Mouse (Mus musculus) CH12.LX (cell line): ENCODE results near the gene Agbl3. TPM values are rescaled to one million over a fixed set of nuclear protein-coding genes. Genes with fewer than 3 reads are reported as not detected.

ENCODE experiments used
- DNase-seq: peaks from one replicate; pipeline ENCODE4 v3.0.0-alpha.2; 2013; ENCODE audit errors: extremely low read depth
- H3K27ac ChIP-seq: 2 replicates; pipeline ENCODE4 v1.5.1; 2012; ENCODE audit warnings: low read depth, mild to moderate bottlenecking, control low read depth, moderate library complexity; ENCODE audit not compliant: insufficient read depth
- H3K27me3 ChIP-seq: replicated peaks from 2 replicates; pipeline ENCODE3; 2012; ENCODE audit warnings: inconsistent platforms
- H3K36me3 ChIP-seq, 2 experiments: replicated peaks in 1 of 2; 2 replicates each; pipeline versions ENCODE3 to v1.6.1; 2012; ENCODE audit warnings: inconsistent platforms in 1 of 2, low read length in 1 of 2, mild to moderate bottlenecking in 1 of 2, mixed read lengths in 1 of 2, moderate library complexity in 1 of 2; ENCODE audit not compliant: control insufficient read depth in 1 of 2, insufficient read depth in 1 of 2
- H3K4me1 ChIP-seq, 2 experiments: 2 replicates each; pipeline ENCODE4 v1.6.1; 2012; ENCODE audit warnings: inconsistent platforms in 1 of 2, moderate library complexity in 1 of 2; ENCODE audit not compliant: insufficient read depth in 2 of 2, control insufficient read depth in 1 of 2
- H3K4me2 ChIP-seq: 2 replicates; pipeline ENCODE4 v1.6.1; 2012; ENCODE audit warnings: low read depth, mild to moderate bottlenecking, control low read depth; ENCODE audit not compliant: poor library complexity, insufficient read depth, severe bottlenecking
- H3K4me3 ChIP-seq, 3 experiments: fragments of 150-350 bp in 1 of 3; sonication (generic) in 1 of 3; replicated peaks in 1 of 3; 2 replicates each; pipeline versions ENCODE3 to v1.5.1; 2011 to 2012; ENCODE audit warnings: low read depth in 2 of 3, low read length in 2 of 3, mild to moderate bottlenecking in 2 of 3, moderate library complexity in 2 of 3, control low read depth in 1 of 3, improper control_type of control experiment in 1 of 3, inconsistent platforms in 1 of 3, mixed read lengths in 1 of 3; ENCODE audit not compliant: poor library complexity in 1 of 3
- H3K79me2 ChIP-seq: replicated peaks from 2 replicates; pipeline ENCODE4 v1.6.1; 2012; ENCODE audit warnings: mild to moderate bottlenecking, moderate library complexity; ENCODE audit not compliant: control insufficient read depth, poor library complexity, insufficient read depth, severe bottlenecking; ENCODE audit errors: extremely low read depth
- H3K9ac ChIP-seq: 2 replicates; pipeline ENCODE4 v1.6.1; 2012; ENCODE audit warnings: low read depth, mild to moderate bottlenecking, control low read depth, moderate library complexity; ENCODE audit not compliant: insufficient read depth
- H3K9me3 ChIP-seq: replicated peaks from 2 replicates; pipeline ENCODE3; 2012; ENCODE audit warnings: low read length, inconsistent platforms, mixed read lengths
- CHD2 ChIP-seq: IDR thresholded peaks from 2 replicates; pipeline ENCODE4 v1.6.1; 2011; ENCODE audit warnings: low read length, improper control_type of control experiment
- ELF1 ChIP-seq: IDR thresholded peaks from 2 replicates; pipeline ENCODE4 v1.6.1; 2014; ENCODE audit warnings: low read depth, mild to moderate bottlenecking, inconsistent platforms, low read length, improper control_type of control experiment
- GABPA ChIP-seq: IDR thresholded peaks from 2 replicates; pipeline ENCODE4 v1.6.1; 2012; ENCODE audit warnings: low read depth, low read length, improper control_type of control experiment, inconsistent platforms; ENCODE audit not compliant: insufficient replicate concordance
- MAFK ChIP-seq: IDR thresholded peaks from 2 replicates; pipeline ENCODE4 v1.6.1; 2011; ENCODE audit warnings: low read length, improper control_type of control experiment; ENCODE audit not compliant: insufficient replicate concordance
- MAZ ChIP-seq: IDR thresholded peaks from 2 replicates; pipeline ENCODE4 v1.6.1; 2012; ENCODE audit warnings: low read depth, mild to moderate bottlenecking, inconsistent platforms, low read length, improper control_type of control experiment, moderate library complexity
- MEF2A ChIP-seq: IDR thresholded peaks from 2 replicates; pipeline ENCODE4 v1.6.1; 2014; ENCODE audit warnings: low read depth, mild to moderate bottlenecking, inconsistent platforms, low read length, improper control_type of control experiment, borderline replicate concordance
- POLR2AphosphoS2 ChIP-seq: IDR thresholded peaks from 2 replicates; pipeline ENCODE4 v1.6.1; 2011; ENCODE audit warnings: low read depth, low read length, improper control_type of control experiment
- ZC3H11A ChIP-seq: IDR thresholded peaks from 2 replicates; pipeline ENCODE4 v1.6.1; 2012; ENCODE audit warnings: low read depth, mild to moderate bottlenecking, inconsistent platforms, low read length, improper control_type of control experiment
- ZNF384 ChIP-seq: IDR thresholded peaks from 2 replicates; pipeline ENCODE4 v1.6.1; 2012; ENCODE audit warnings: low read depth, low read length, improper control_type of control experiment, inconsistent platforms
- dilution Hi-C: fragments of 300-500 bp; cut with MboI; formaldehyde crosslinking; loops from 2 replicates; pipeline ENCODE4 v1.14.3; 2020; ENCODE audit warnings: low sequenced_read_pairs; ENCODE audit not compliant: extremely low pct_unique_long_range_greater_than_20kb, extremely low pct_ligation_motif_present
- in situ Hi-C: fragments of 300-500 bp; cut with MboI; formaldehyde crosslinking; loops from 3 replicates; pipeline ENCODE4 v1.14.3; 2019; ENCODE audit warnings: low sequenced_read_pairs, low pct_ligation_motif_present, low pct_unique_long_range_greater_than_20kb, mixed read lengths
- polyA plus RNA-seq: library from polyadenylated mRNA; unstranded; fragments of >175 nt; gene quantifications from 2 replicates; pipeline ENCODE4 v1.2.1, GENCODE M21; 2012; ENCODE audit warnings: low read depth; ENCODE audit not compliant: insufficient read length
- total RNA-seq, 2 experiments: library from RNA; depleted of rRNA; stranded (reverse); fragments of 300-350 nt in 1 of 2; fragments of >200 nt in 1 of 2; gene quantifications; 2 replicates each; pipeline ENCODE4 v1.2.3; 2012 to 2014

The Agbl3 gene
- total and polyA plus RNA-seq, 3 experiments, result 1.9 to 4.8 (median 3.4) TPM

DNA sequence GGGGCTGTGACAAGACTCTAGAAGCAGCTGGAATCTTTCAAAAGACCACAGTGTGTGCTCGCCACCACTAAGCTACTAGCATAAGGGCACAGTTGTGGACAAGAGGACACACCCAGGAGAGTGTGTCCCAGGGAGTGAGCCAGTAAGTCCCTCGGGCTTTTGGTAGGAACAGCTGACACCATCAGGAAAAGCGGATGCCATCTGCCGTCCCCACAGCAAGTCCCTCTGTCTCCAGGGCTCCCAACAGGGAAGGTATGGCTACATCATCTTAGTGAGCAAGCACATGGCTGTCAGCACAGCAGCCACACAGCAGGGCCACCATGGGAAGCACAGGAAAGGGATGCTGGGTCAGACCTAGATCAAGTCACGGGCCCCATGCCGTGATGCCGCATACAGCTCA is 115.3 kb downstream of the Agbl3 start:
- H3K79me2 ChIP-seq, result no peaks in the 10 kb centered on the region
- peaks cover 0 to 4% of the 10 kb centered on the region in 2 experiments; a peak in 1 of 4 replicates for H3K4me1 ChIP-seq
- H3K27ac ChIP-seq, result no peak overlapping the region
- no peak for TF ChIP-seq MAFK
- TF ChIP-seq CHD2, result no peak
- TF ChIP-seq GABPA, result no peak
- no peak for DNase-seq
- H3K4me2 ChIP-seq, result no peak overlapping the region
- no peak overlapping the region for H3K4me3 ChIP-seq
- no peaks in the 10 kb centered on the region for H3K27me3 ChIP-seq
- dilution Hi-C loops, result no loop called here
- no peaks in the 10 kb centered on the region for H3K9me3 ChIP-seq
- H3K36me3 ChIP-seq, result peaks cover 63 to 95% of the 10 kb centered on the region in 2 experiments
- in situ Hi-C loops, result no loop called here
- no peak overlapping the region for H3K9ac ChIP-seq

DNA sequence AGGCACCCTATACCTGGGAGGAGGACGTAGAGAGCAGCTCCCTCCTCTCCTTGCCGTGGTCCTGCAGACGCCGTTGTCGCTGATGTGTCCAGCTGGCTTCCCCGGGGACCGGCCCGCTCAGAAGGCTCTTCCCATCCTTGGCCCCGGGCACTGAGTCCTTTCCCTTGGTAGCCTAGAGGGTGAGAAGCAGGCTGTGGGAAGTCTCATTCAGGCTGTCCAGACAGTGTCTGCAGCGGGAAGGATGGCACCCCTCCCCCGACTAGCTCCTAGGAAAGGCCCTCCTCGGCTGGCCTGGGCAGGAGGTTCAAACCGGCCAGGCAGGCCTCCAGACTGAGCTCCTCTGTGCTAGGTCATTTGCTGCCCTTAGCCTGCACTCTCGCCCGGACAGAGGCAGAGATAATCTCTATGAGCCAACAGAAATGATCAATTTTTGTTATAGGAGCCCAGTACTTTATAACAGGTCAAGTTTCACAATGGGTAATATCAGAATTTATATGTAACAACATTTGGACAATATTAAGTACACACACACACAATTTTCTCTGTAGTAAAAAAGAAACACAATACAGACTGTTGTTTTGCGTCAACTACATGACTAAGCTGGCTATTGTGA is 116.0 kb downstream of the Agbl3 start:
- no peak for DNase-seq
- no peaks in the 10 kb centered on the region for H3K79me2 ChIP-seq
- no peaks in the 10 kb centered on the region for H3K9me3 ChIP-seq
- peaks cover 0 to 7% of the 10 kb centered on the region in 2 experiments; a peak in 2 of 4 replicates for H3K4me1 ChIP-seq
- H3K36me3 ChIP-seq, result peaks cover 61 to 95% of the 10 kb centered on the region in 2 experiments
- H3K9ac ChIP-seq, result no peak overlapping the region
- in situ Hi-C loops (no loop called here), dilution Hi-C loops (no loop called here)
- H3K27ac ChIP-seq, result no peak overlapping the region
- H3K4me3 ChIP-seq, result no peak overlapping the region
- TF ChIP-seq POLR2AphosphoS2 (no peak), ELF1 (no peak), MEF2A (no peak), MAZ (no peak), ZC3H11A (no peak)
- no peak overlapping the region for H3K4me2 ChIP-seq
- no peaks in the 10 kb centered on the region for H3K27me3 ChIP-seq

- Histone ChIP-seq H3K9ac (no peak overlapping the region), H3K79me2 (no peaks in the 10 kb centered on the region), H3K4me1 (peaks cover 10 to 31% of the 10 kb centered on the region in 2 experiments), H3K4me2 (no peak overlapping the region), H3K27me3 (no peaks in the 10 kb centered on the region), H3K36me3 (peaks cover 47 to 93% of the 10 kb centered on the region in 2 experiments), H3K9me3 (no peaks in the 10 kb centered on the region), H3K4me3 (no peak overlapping the region), H3K27ac (no peak overlapping the region)
- dilution Hi-C loops, result no loop called here
- DNase-seq, result no peak
- no peak for TF ChIP-seq ZNF384
- TF ChIP-seq, all 38 proteins: peak for 0
- in situ Hi-C loops, result no loop called here
Observed at GRCm38 (mm10) chr6:34899127-34899526, 118.9 kb downstream of the Agbl3 start.
